Mouse (Mus musculus) kidney, postnatal 0 days (tissue): ENCODE measurements around the gene Fam171a2. TPM values are rescaled to one million over a fixed set of nuclear protein-coding genes. Genes with fewer than 3 reads are reported as not detected.

ENCODE experiments used
- ATAC-seq: fragments of 200-750 bp; cut with Nextera tagmentation; replicated peaks from 2 replicates; pipeline ENCODE4 v1.8.0; 2017; ENCODE audit warnings: low read depth, moderate number of reproducible peaks, moderate TSS enrichment, moderate library complexity; ENCODE audit not compliant: low FRiP score
- DNase-seq: peaks from one replicate; pipeline ENCODE4 v3.0.0-alpha.2; 2016; ENCODE audit warnings: low spot score
- H3K27ac ChIP-seq: fragments of 300-500 bp; sonication (generic); 2 replicates; pipeline ENCODE4 v1.5.1; 2014; ENCODE audit warnings: mild to moderate bottlenecking
- H3K27me3 ChIP-seq: fragments of 300-500 bp; sonication (generic); 2 replicates; pipeline ENCODE4 v1.6.1; 2014; ENCODE audit warnings: low read length, mixed read lengths; ENCODE audit not compliant: insufficient read depth
- H3K36me3 ChIP-seq: fragments of 300-500 bp; sonication (generic); 2 replicates; pipeline ENCODE4 v1.6.1; 2014; ENCODE audit warnings: low read length, mixed read lengths; ENCODE audit not compliant: insufficient read depth
- H3K4me1 ChIP-seq: fragments of 300-500 bp; sonication (generic); replicated peaks from 2 replicates; pipeline ENCODE4 v1.6.1; 2014; ENCODE audit warnings: antibody characterized with exemption, low read length, mixed read lengths; ENCODE audit not compliant: insufficient read depth
- H3K4me2 ChIP-seq: fragments of 300-500 bp; sonication (generic); 2 replicates; pipeline ENCODE4 v1.6.1; 2014; ENCODE audit warnings: mild to moderate bottlenecking, low read length, moderate library complexity, mixed read lengths
- H3K4me3 ChIP-seq: fragments of 300-500 bp; sonication (generic); replicated peaks from 2 replicates; pipeline ENCODE4 v1.5.1; 2014; ENCODE audit warnings: low read depth, low read length
- H3K9ac ChIP-seq: fragments of 300-500 bp; sonication (generic); 2 replicates; pipeline ENCODE4 v1.6.1; 2014; ENCODE audit warnings: low read depth, low read length
- H3K9me3 ChIP-seq: fragments of 300-500 bp; sonication (generic); replicated peaks from 2 replicates; pipeline ENCODE4 v1.6.1; 2016; ENCODE audit warnings: low read length, inconsistent platforms, mixed read lengths
- CTCF ChIP-seq: IDR thresholded peaks from 2 replicates; pipeline ENCODE4 v1.5.1; 2016; ENCODE audit warnings: antibody characterized with exemption, low read depth, mild to moderate bottlenecking, moderate library complexity
- WGBS: fragments of 180-500 bp; shearing (Covaris S2); extraction: QIAGEN DNeasy Blood & Tissue Kit; methylation state at CpG from one replicate; pipeline ENCODE4 v1.1.7; 2014; 5-methylcytosine and 5-hydroxymethylcytosine counted together
- polyA plus RNA-seq: library from polyadenylated mRNA; unstranded; fragments of >200 nt; fragmentation: Nextera tagmentation; extraction: Ambion mirVana; gene quantifications from 2 replicates; pipeline ENCODE4 v1.2.1, GENCODE M21; 2015

Gene Fam171a2
- polyA plus RNA-seq, result 5.9 and 6.4 TPM in 2 replicates

DNA sequence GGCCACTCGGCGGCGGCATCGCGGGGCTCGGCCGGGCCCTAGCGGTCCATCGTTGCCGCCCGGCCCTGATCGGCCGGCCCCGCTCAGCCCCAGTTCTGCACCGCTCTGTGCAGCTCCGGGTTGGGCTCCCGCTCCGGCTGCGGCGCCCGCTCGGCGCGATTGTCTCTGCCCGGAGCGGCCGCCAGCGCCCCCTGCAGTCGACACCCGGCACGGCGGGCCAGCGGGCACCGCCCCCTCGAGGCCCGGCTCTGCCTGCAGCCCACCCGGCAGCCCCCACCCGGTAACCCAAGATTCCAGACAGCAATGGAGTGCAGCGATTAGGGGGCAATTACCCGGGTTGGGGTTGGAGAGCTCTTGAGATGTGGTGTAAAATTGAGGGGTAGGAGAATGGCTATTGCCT is at the start of gene Fam171a2:
TSS of gene Fam171a2 (minus strand) at position 186 of the 400 bp plus-strand sequence.
- no peaks in the 10 kb centered on the region for H3K27me3 ChIP-seq
- TF ChIP-seq CTCF, result peak; percentile 73
- H3K4me1 ChIP-seq, result peaks cover 23% of the 10 kb centered on the region
- H3K4me3 ChIP-seq, result peak within 1 kb of the TSS; percentile 93
- ATAC-seq, result peak; percentile 58
- under 1% methylated on average over 38 of the region's 40 CpGs for WGBS
- no peaks in the 10 kb centered on the region for H3K9me3 ChIP-seq
- H3K36me3 ChIP-seq, result peaks cover 9% of the 10 kb centered on the region; the same call in 1 of the 2 replicates
- peak within 1 kb of the TSS; percentile 85 for H3K27ac ChIP-seq
- H3K9ac ChIP-seq, result peak within 1 kb of the TSS; percentile 94
- peak within 1 kb of the TSS; percentile 94 for H3K4me2 ChIP-seq
- DNase-seq, result peak; percentile 84

DNA sequence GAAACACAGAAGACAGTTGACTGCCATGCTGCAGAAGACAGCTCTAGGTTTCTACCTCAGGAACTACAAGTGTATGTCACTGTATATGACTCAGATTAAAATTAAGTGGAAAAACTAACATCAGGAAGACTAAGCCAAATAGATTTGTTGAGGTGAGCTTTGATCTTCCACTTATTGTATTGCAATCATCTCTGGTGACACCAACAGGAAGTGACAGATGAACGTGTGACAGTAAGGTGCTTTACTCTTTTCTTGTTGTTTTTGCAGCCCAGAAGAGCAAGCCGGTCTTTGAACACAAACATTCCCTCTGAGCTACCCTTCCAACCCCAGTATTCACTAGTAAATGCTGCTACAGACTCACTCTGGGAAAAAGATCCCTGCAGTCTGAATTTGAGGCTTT is 49.2 kb upstream of the Fam171a2 start:
- Histone ChIP-seq H3K27me3 (no peaks in the 10 kb centered on the region), H3K4me3 (no peak overlapping the region), H3K36me3 (peaks cover 14% of the 10 kb centered on the region; the same call in 1 of the 2 replicates), H3K9ac (no peak overlapping the region), H3K4me1 (no peaks in the 10 kb centered on the region), H3K9me3 (no peaks in the 10 kb centered on the region), H3K27ac (no peak overlapping the region), H3K4me2 (no peak overlapping the region)
- ATAC-seq (no peak), DNase-seq (no peak)
- WGBS, result 56% methylated on average over 2 of the region's 2 CpGs
- TF ChIP-seq CTCF, result no peak

DNA sequence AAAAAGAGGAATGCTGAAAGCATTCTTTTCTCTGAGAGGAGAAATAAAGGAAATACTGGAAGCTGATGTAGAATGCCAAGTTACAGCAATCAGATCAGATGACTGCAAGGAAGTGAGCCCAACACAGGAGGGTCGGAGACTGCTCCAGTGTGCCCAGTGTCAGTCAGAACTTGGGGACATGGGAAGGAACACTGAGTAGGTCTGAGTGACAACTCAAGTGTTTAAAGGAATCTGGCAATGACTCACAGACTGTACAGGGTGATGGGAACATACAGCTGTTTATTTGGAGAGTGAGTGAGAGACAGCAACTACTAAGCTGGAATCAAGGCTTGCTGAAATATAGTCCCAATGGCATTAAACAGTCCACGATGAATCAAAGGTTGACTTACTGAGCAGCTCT is 48.7 kb upstream of the Fam171a2 start:
- DNase-seq, result no peak
- Histone ChIP-seq H3K4me2 (no peak overlapping the region), H3K4me1 (no peaks in the 10 kb centered on the region), H3K36me3 (peaks cover 14% of the 10 kb centered on the region; the same call in 1 of the 2 replicates), H3K4me3 (no peak overlapping the region), H3K9ac (no peak overlapping the region), H3K27me3 (no peaks in the 10 kb centered on the region), H3K27ac (no peak overlapping the region), H3K9me3 (no peaks in the 10 kb centered on the region)
- no peak for TF ChIP-seq CTCF
- no peak for ATAC-seq
- WGBS, result 85% methylated on average over 2 of the region's 2 CpGs

- no peak for TF ChIP-seq CTCF
- no peaks in the 10 kb centered on the region for H3K9me3 ChIP-seq
- no peak overlapping the region for H3K4me2 ChIP-seq
- no peak overlapping the region for H3K4me3 ChIP-seq
- H3K4me1 ChIP-seq, result no peaks in the 10 kb centered on the region
- no peak overlapping the region for H3K9ac ChIP-seq
- ATAC-seq (no peak), DNase-seq (no peak)
- H3K27ac ChIP-seq, result no peak overlapping the region
- 86% methylated on average over 5 of the region's 5 CpGs for WGBS
- peaks cover 14% of the 10 kb centered on the region; the same call in 1 of the 2 replicates for H3K36me3 ChIP-seq
- no peaks in the 10 kb centered on the region for H3K27me3 ChIP-seq
These were observed 48.3 kb upstream of the Fam171a2 start for GRCm38 (mm10) chr11:102495742-102496141.

DNA sequence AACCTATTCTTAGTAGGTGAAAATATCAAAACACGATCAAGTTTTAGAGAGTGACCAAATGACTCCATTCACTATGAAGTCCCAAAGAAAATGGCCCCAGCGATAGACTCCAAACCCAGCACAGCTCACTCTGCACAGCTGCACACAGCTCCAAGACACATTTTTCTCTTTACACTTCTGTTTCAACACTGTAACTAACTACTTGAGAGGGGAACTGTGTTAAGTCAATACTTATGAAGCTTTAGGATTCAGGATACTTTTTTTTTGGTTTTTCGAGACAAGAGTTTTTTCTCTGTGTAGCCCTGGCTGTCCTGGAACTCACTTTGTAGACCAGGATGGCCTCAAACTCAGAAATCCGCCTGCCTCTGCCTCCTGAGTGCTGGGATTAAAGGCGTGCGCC is 47.6 kb upstream of the Fam171a2 start:
- no peaks in the 10 kb centered on the region for H3K4me1 ChIP-seq
- TF ChIP-seq CTCF, result no peak
- no peak for DNase-seq
- no peaks in the 10 kb centered on the region for H3K9me3 ChIP-seq
- H3K4me3 ChIP-seq, result no peak overlapping the region
- no peak overlapping the region for H3K9ac ChIP-seq
- H3K4me2 ChIP-seq, result no peak overlapping the region
- WGBS, result 98% methylated on average over 6 of the region's 6 CpGs
- no peaks in the 10 kb centered on the region for H3K27me3 ChIP-seq
- no peak for ATAC-seq
- H3K27ac ChIP-seq, result no peak overlapping the region
- peaks cover 14% of the 10 kb centered on the region; the same call in 1 of the 2 replicates for H3K36me3 ChIP-seq

DNA sequence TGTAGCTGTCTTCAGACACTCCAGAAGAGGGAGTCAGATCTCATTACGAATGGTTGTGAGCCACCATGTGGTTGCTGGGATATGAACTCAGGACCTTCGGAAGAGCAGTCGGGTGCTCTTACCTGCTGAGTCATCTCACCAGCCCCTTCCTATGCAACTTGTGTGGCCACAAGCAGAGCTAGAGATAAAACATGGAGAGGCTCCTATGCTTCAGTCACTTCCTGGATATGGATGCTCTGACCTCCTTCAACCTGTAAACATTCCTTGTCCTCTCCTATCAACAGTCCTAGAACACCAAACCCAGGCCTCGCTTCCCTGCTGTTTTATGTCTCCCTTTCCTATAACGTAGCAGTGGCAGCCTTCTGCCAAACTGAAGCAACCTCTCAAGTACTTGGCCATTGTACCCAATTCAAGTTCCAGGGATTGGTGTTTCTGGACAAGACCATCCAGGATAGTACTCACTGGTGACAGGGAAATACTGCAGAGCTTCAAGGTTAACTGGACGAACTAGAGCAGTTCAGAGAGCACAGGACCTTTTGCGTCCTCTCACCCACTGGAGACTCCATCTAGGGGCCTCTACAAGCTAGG is 46.7 kb upstream of the Fam171a2 start:
- no peak for TF ChIP-seq CTCF
- Histone ChIP-seq H3K27ac (no peak overlapping the region), H3K27me3 (no peaks in the 10 kb centered on the region), H3K36me3 (peaks cover 8% of the 10 kb centered on the region; the same call in 1 of the 2 replicates), H3K4me3 (no peak overlapping the region), H3K9ac (no peak overlapping the region), H3K4me2 (no peak overlapping the region), H3K4me1 (no peaks in the 10 kb centered on the region), H3K9me3 (no peaks in the 10 kb centered on the region)
- no peak for DNase-seq
- WGBS, result 88% methylated on average over 7 of the region's 7 CpGs
- ATAC-seq, result no peak
